Mouse (Mus musculus) heart, adult 2 months (tissue): ENCODE measurements around the gene Myh8.

ENCODE experiments used
- CTCF ChIP-seq: fragments of 200-600 bp; IDR thresholded peaks from 2 replicates; pipeline ENCODE4 v1.8.1; 2022; ENCODE audit warnings: antibody characterized with exemption, mild to moderate bottlenecking, moderate library complexity
- POLR2A ChIP-seq: fragments of 200-500 bp; IDR thresholded peaks from 2 replicates; pipeline ENCODE4 v1.6.1; 2011; ENCODE audit warnings: mild to moderate bottlenecking, low read depth, low read length, control low read depth; ENCODE audit not compliant: insufficient read depth

GRCm38 (mm10) chr11:67236799-67237198 lies 40.1 kb upstream of the Myh8 start:
- TF ChIP-seq POLR2A (no peak), CTCF (no peak)
